Mouse (Mus musculus) forebrain, postnatal 0 days (tissue): ENCODE data around the gene Stat6. TPM values are rescaled to one million over a fixed set of nuclear protein-coding genes. Genes with fewer than 3 reads are reported as not detected.

Source experiments
- ATAC-seq: fragments of 200-750 bp; cut with Nextera tagmentation; 2 replicates; pipeline ENCODE4 v1.8.0; 2017; ENCODE audit warnings: mild to moderate bottlenecking, moderate library complexity
- DNase-seq: peaks from one replicate; pipeline ENCODE4 v3.0.0-alpha.2; 2015
- H3K27ac ChIP-seq: fragments of 300-500 bp; sonication (generic); 2 replicates; pipeline ENCODE4 v1.5.1; 2014; ENCODE audit warnings: low read depth, mild to moderate bottlenecking, antibody characterized with exemption, low read length, moderate library complexity, mixed read lengths
- H3K27me3 ChIP-seq: fragments of 300-500 bp; sonication (generic); 2 replicates; pipeline ENCODE4 v1.6.1; 2014; ENCODE audit warnings: mild to moderate bottlenecking, low read length, mixed read lengths; ENCODE audit not compliant: insufficient read depth
- H3K36me3 ChIP-seq: fragments of 300-500 bp; sonication (generic); 2 replicates; pipeline ENCODE4 v1.6.1; 2014; ENCODE audit warnings: mild to moderate bottlenecking, moderate library complexity; ENCODE audit not compliant: insufficient read depth
- H3K4me1 ChIP-seq: fragments of 300-500 bp; sonication (generic); 2 replicates; pipeline ENCODE4 v1.6.1; 2014; ENCODE audit warnings: antibody characterized with exemption; ENCODE audit not compliant: insufficient read depth
- H3K4me2 ChIP-seq: fragments of 300-500 bp; sonication (generic); 2 replicates; pipeline ENCODE4 v1.6.1; 2014; ENCODE audit warnings: low read depth, mild to moderate bottlenecking, moderate library complexity
- H3K4me3 ChIP-seq: fragments of 300-500 bp; sonication (generic); 2 replicates; pipeline ENCODE4 v1.5.1; 2014; ENCODE audit warnings: low read depth, low read length, mixed read lengths
- H3K9ac ChIP-seq: fragments of 300-500 bp; sonication (generic); 2 replicates; pipeline ENCODE4 v1.6.1; 2014; ENCODE audit warnings: mild to moderate bottlenecking
- H3K9me3 ChIP-seq: fragments of 300-500 bp; sonication (generic); 2 replicates; pipeline ENCODE4 v1.6.1; 2016; ENCODE audit warnings: low read length
- CTCF ChIP-seq: sonication (generic); IDR thresholded peaks from 2 replicates; pipeline ENCODE4 v1.5.1; 2016; ENCODE audit warnings: antibody characterized with exemption, control low read depth, low read depth
- WGBS: fragments of 180-500 bp; shearing (Covaris S2); extraction: QIAGEN DNeasy Blood & Tissue Kit; methylation state at CpG from one replicate; pipeline ENCODE4 v1.1.7; 2014; 5-methylcytosine and 5-hydroxymethylcytosine counted together
- polyA plus RNA-seq: library from polyadenylated mRNA; unstranded; fragments of >200 nt; fragmentation: Nextera tagmentation; extraction: Ambion mirVana; gene quantifications from 2 replicates; pipeline ENCODE4 v1.2.1, GENCODE M21; 2015
- total RNA-seq: library from RNA; depleted of rRNA; stranded (reverse); fragments of >200 nt; gene quantifications from 2 replicates; pipeline ENCODE4 v1.2.3, GENCODE M21; 2014

Stat6 gene
- total and polyA plus RNA-seq, 2 experiments from 2014 or later, result 4.3 to 5.4 TPM

- peaks cover 9% of the 10 kb centered on the region; the same call in 1 of the 2 replicates for H3K4me1 ChIP-seq
- no peaks in the 10 kb centered on the region for H3K9me3 ChIP-seq
- H3K27me3 ChIP-seq, result no peaks in the 10 kb centered on the region
- H3K4me2 ChIP-seq, result no peak overlapping the region
- no peak for DNase-seq
- TF ChIP-seq CTCF, result no peak
- H3K36me3 ChIP-seq, result peaks cover 71% of the 10 kb centered on the region
- ATAC-seq, result no peak
- 87% methylated on average over 11 of the region's 11 CpGs for WGBS
- no peak overlapping the region for H3K9ac ChIP-seq
- no peak overlapping the region for H3K4me3 ChIP-seq
- H3K27ac ChIP-seq, result no peak overlapping the region
Observed at GRCm38 (mm10) chr10:127599252-127599651, 43.5 kb upstream of the Stat6 start.

- WGBS, result 70% methylated on average over 17 of the region's 17 CpGs
- H3K4me3 ChIP-seq, result no peak overlapping the region
- no peaks in the 10 kb centered on the region for H3K27me3 ChIP-seq
- no peaks in the 10 kb centered on the region for H3K9me3 ChIP-seq
- peak overlapping the region; percentile 21; the same call in 1 of the 2 replicates for H3K27ac ChIP-seq
- no peak for TF ChIP-seq CTCF
- no peak overlapping the region for H3K9ac ChIP-seq
- no peak overlapping the region for H3K4me2 ChIP-seq
- H3K36me3 ChIP-seq, result peaks cover 71% of the 10 kb centered on the region
- ATAC-seq (peak; percentile 38; the same call in 1 of the 2 replicates), DNase-seq (no peak)
- peaks cover 9% of the 10 kb centered on the region; the same call in 1 of the 2 replicates for H3K4me1 ChIP-seq
Observed at GRCm38 (mm10) chr10:127599779-127600541, 42.8 kb upstream of the Stat6 start.

- WGBS, result 95% methylated on average over 6 of the region's 6 CpGs
- ATAC-seq, result no peak
- no peak overlapping the region for H3K4me3 ChIP-seq
- H3K9me3 ChIP-seq, result no peaks in the 10 kb centered on the region
- no peak overlapping the region for H3K27ac ChIP-seq
- TF ChIP-seq CTCF, result no peak
- peaks cover 2% of the 10 kb centered on the region; the same call in 1 of the 2 replicates for H3K4me1 ChIP-seq
- no peaks in the 10 kb centered on the region for H3K27me3 ChIP-seq
- peaks cover 84% of the 10 kb centered on the region for H3K36me3 ChIP-seq
- H3K4me2 ChIP-seq, result no peak overlapping the region
- H3K9ac ChIP-seq, result no peak overlapping the region
- DNase-seq, result no peak
Observed at GRCm38 (mm10) chr10:127602194-127602593, 40.6 kb upstream of the Stat6 start.

- WGBS, result 89% methylated on average over 13 of the region's 13 CpGs
- no peaks in the 10 kb centered on the region for H3K9me3 ChIP-seq
- no peak overlapping the region for H3K4me3 ChIP-seq
- H3K9ac ChIP-seq, result no peak overlapping the region
- DNase-seq, result no peak
- no peak overlapping the region for H3K27ac ChIP-seq
- no peak for TF ChIP-seq CTCF
- peaks cover 91% of the 10 kb centered on the region for H3K36me3 ChIP-seq
- no peaks in the 10 kb centered on the region for H3K27me3 ChIP-seq
- ATAC-seq, result no peak
- H3K4me2 ChIP-seq, result no peak overlapping the region
- 0 out of 2 replicates have a peak, but pooled peaks cover 2% of the 10 kb centered on the region for H3K4me1 ChIP-seq
Observed at GRCm38 (mm10) chr10:127603437-127604371, 39.1 kb upstream of the Stat6 start.

GRCm38 (mm10) chr10:127604465-127605250, 38.1 kb upstream of the Stat6 start:
- Histone ChIP-seq H3K9me3 (no peaks in the 10 kb centered on the region), H3K27ac (no peak overlapping the region; the same call in 1 of the 2 replicates), H3K4me2 (no peak overlapping the region), H3K9ac (no peak overlapping the region), H3K4me3 (no peak overlapping the region), H3K4me1 (0 out of 2 replicates have a peak, but pooled peaks cover 1% of the 10 kb centered on the region), H3K36me3 (peaks cover 92% of the 10 kb centered on the region), H3K27me3 (no peaks in the 10 kb centered on the region)
- no peak for ATAC-seq
- no peak for TF ChIP-seq CTCF
- WGBS, result 71% methylated on average over 15 of the region's 15 CpGs
- no peak for DNase-seq

- Histone ChIP-seq H3K9ac (no peak overlapping the region), H3K27ac (no peak overlapping the region), H3K4me2 (no peak overlapping the region), H3K4me1 (no peaks in the 10 kb centered on the region), H3K9me3 (no peaks in the 10 kb centered on the region), H3K27me3 (no peaks in the 10 kb centered on the region), H3K36me3 (peaks cover 93% of the 10 kb centered on the region), H3K4me3 (no peak overlapping the region)
- DNase-seq (no peak), ATAC-seq (no peak)
- WGBS, result 87% methylated on average over 8 of the region's 8 CpGs
- no peak for TF ChIP-seq CTCF
Observed at GRCm38 (mm10) chr10:127605251-127605547, 37.6 kb upstream of the Stat6 start.
